1 mouse cellular context compared by ENCODE assay signal in genomic region chr2:153239860-153240480, GRCm38 (mm10).
TF ChIP-seq lines count a peak whose summit lies in the region.

No protein-coding gene starts in this region.

TF ChIP-seq in CH12.LX, 34 proteins besides CTCF, POLR2A, EP300 and RAD21:
- TF ChIP-seq NRF1 (IDR thresholded peaks at IDR 0.05; ENCODE audit: low read depth, low read length): peak; percentile 58; the same call in 1 of the 2 replicates
- TF ChIP-seq TBP (conservative IDR thresholded peaks at IDR 0.05; ENCODE audit: low read depth, low read length): no peak
- TF ChIP-seq MAZ (IDR thresholded peaks at IDR 0.05; ENCODE audit: low read depth, low read length): 0 out of 2 replicates have a peak, but pooled peaks have one; percentile 23
- no peak for TF ChIP-seq MAFK (IDR thresholded peaks at IDR 0.05; ENCODE audit: insufficient replicate concordance, low read length)
- no peak for TF ChIP-seq JUN (IDR thresholded peaks at IDR 0.05; ENCODE audit: insufficient read depth, low read depth, low read length)
